ENCODE assay signal across 9 mouse cellular contexts in the genomic region with DNA sequence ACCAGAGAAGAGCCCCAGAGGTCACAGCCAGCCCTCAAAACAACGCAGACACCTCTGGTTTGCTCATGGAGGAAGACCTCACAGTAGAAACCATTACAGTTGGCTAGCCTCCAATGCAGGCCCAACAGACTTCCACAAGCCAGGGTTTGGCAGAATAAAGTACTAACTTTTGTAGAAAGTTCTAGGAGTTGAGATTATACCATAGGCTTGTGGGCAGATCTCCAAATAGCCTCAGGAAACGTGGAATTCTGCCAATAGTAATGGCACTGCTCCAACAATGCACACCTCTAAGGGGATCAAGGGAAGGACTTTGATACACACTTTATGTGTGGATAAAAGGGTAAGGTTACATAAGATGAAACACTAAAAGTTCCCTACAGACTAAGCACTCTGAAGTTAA. TPM values are rescaled to one million over a fixed set of nuclear protein-coding genes. Genes with fewer than 3 reads are reported as not detected.
A peak's percentile ranks its signal among the peaks of the same experiment; 100 is the strongest.
DNase-seq lines count a peak whose midpoint lies in the region; ATAC-seq and TF ChIP-seq lines count a peak whose summit lies in the region.
"Had no signal": no experiment of that assay in that cellular context is flagged by ENCODE, and none has a peak within 500 bp of the region (broad histone marks: within the 10 kb centered on the region; RNA-seq: fewer than 3 reads in every experiment).

No protein-coding gene starts in this region.

- H3K36me3 ChIP-seq in hindbrain, embryonic 14.5 days (replicated peaks; ENCODE audit: control insufficient read depth, insufficient read depth), result 0 out of 2 replicates have a peak, but pooled peaks cover 5% of the 10 kb centered on the region
- peaks cover 6% of the 10 kb centered on the region for H3K36me3 ChIP-seq in hindbrain, embryonic 10.5 days
- H3K36me3 ChIP-seq in MEL (ENCODE audit: control insufficient read depth in 1 of 2, insufficient read depth in 2 of 2, low read length in 2 of 2), result peaks cover 0 to 2% of the 10 kb centered on the region in 2 experiments; a peak in 1 of 4 replicates
- H3K36me3 ChIP-seq in intestine, embryonic 16.5 days (ENCODE audit: control insufficient read depth, insufficient read depth, low read length), result no peaks in the 10 kb centered on the region
- no peaks in the 10 kb centered on the region for H3K36me3 ChIP-seq in lung, embryonic 16.5 days (ENCODE audit: control insufficient read depth, insufficient read depth, low read length)

- no peak for ATAC-seq in hindbrain, embryonic 14.5 days (ENCODE audit: low FRiP score)
- ATAC-seq in intestine, embryonic 16.5 days, result peak; percentile 37
- ATAC-seq in lung, embryonic 16.5 days (ENCODE audit: low read depth), result peak; percentile 85
- ATAC-seq in inflammation-experienced regulatory T-cells, adult 6 months, result no peak

- TF ChIP-seq EP300 in MEL (IDR thresholded peaks at IDR 0.05; ENCODE audit: low read depth in 1 of 2, low read length in 2 of 2), result 0 out of 4 replicates have a peak, but pooled peaks of 1 of the 2 experiments have one; percentile 6

- no peak for TF ChIP-seq CTCF in MEL (IDR thresholded peaks at IDR 0.05 in 2 of 3, conservative IDR thresholded peaks at IDR 0.05 in 1 of 3; ENCODE audit: control insufficient read depth in 1 of 3, insufficient read depth in 1 of 3, low read depth in 2 of 3, low read length in 3 of 3, poor library complexity in 1 of 3, severe bottlenecking in 1 of 3)

- no peaks in the 10 kb centered on the region for H3K4me1 ChIP-seq in hindbrain, embryonic 14.5 days (replicated peaks; ENCODE audit: control insufficient read depth, insufficient read depth, low read length)
- H3K4me1 ChIP-seq in hindbrain, embryonic 10.5 days (replicated peaks), result no peaks in the 10 kb centered on the region
- peaks cover 0 to 9% of the 10 kb centered on the region in 2 experiments; a peak in 2 of 4 replicates for H3K4me1 ChIP-seq in MEL (ENCODE audit: control insufficient read depth in 1 of 2, insufficient read depth in 2 of 2, low read length in 2 of 2)
- peaks cover 4% of the 10 kb centered on the region; the same call in 1 of the 2 replicates for H3K4me1 ChIP-seq in intestine, embryonic 16.5 days (ENCODE audit: control insufficient read depth, insufficient read depth, low read length)
- H3K4me1 ChIP-seq in lung, embryonic 16.5 days (replicated peaks; ENCODE audit: control insufficient read depth, insufficient read depth, low read length), result peaks cover 4% of the 10 kb centered on the region

- H3K27ac ChIP-seq in hindbrain, embryonic 14.5 days, result no peak overlapping the region
- no peak overlapping the region for H3K27ac ChIP-seq in hindbrain, embryonic 10.5 days
- H3K27ac ChIP-seq in MEL (ENCODE audit: control insufficient read depth, low read depth, low read length), result no peak overlapping the region
- H3K27ac ChIP-seq in intestine, embryonic 16.5 days (ENCODE audit: low read length), result no peak overlapping the region
- H3K27ac ChIP-seq in lung, embryonic 16.5 days (ENCODE audit: low read length), result peak overlapping the region; percentile 58

- peak; percentile 42 for DNase-seq in hindbrain, embryonic 14.5 days (ENCODE audit: low spot score)
- DNase-seq in hindbrain, embryonic 10.5 days (ENCODE audit: low spot score), result no peak
- peak; percentile 37 for DNase-seq in MEL (ENCODE audit: low read depth, low spot score)
- DNase-seq in urinary bladder, postnatal 36 days (ENCODE audit: low spot score in 2 of 2), result no peak
- DNase-seq: right cerebral cortex, postnatal 25 days; thymus, adult 2 months had no signal

- H3K79me2 ChIP-seq in MEL (ENCODE audit: control insufficient read depth, insufficient read depth, low read length, poor library complexity), result no peaks in the 10 kb centered on the region

- no peak overlapping the region for H3K4me3 ChIP-seq in hindbrain, embryonic 14.5 days (replicated peaks; ENCODE audit: low read length)
- no peak overlapping the region for H3K4me3 ChIP-seq in hindbrain, embryonic 10.5 days
- H3K4me3 ChIP-seq in MEL (ENCODE audit: control insufficient read depth in 1 of 2, insufficient read depth in 1 of 2, low read depth in 2 of 2, low read length in 2 of 2), result no peak overlapping the region
- H3K4me3 ChIP-seq in intestine, embryonic 16.5 days (ENCODE audit: low read length), result no peak overlapping the region
- no peak overlapping the region for H3K4me3 ChIP-seq in lung, embryonic 16.5 days (ENCODE audit: low read length)

- H3K27me3 ChIP-seq in hindbrain, embryonic 14.5 days (ENCODE audit: control insufficient read depth, insufficient read depth, low read length), result no peaks in the 10 kb centered on the region
- H3K27me3 ChIP-seq in hindbrain, embryonic 10.5 days (ENCODE audit: insufficient read depth, poor library complexity, severe bottlenecking), result peaks cover 4% of the 10 kb centered on the region; the same call in 1 of the 2 replicates
- H3K27me3 ChIP-seq in MEL (ENCODE audit: control insufficient read depth in 1 of 2, insufficient read depth in 2 of 2, low read length in 2 of 2), result no peaks in the 10 kb centered on the region
- no peaks in the 10 kb centered on the region for H3K27me3 ChIP-seq in intestine, embryonic 16.5 days (replicated peaks; ENCODE audit: control insufficient read depth, insufficient read depth, low read length)
- H3K27me3 ChIP-seq in lung, embryonic 16.5 days (ENCODE audit: control insufficient read depth, insufficient read depth, low read depth, low read length), result no peaks in the 10 kb centered on the region

- WGBS in hindbrain, embryonic 14.5 days, result 77% methylated on average over 2 of the region's 2 CpGs
- WGBS in hindbrain, embryonic 10.5 days, result 92% methylated on average over 2 of the region's 2 CpGs
- 53% methylated on average over 2 of the region's 2 CpGs for WGBS in intestine, embryonic 16.5 days
- 14% methylated on average over 2 of the region's 2 CpGs for WGBS in lung, embryonic 16.5 days

- no peaks in the 10 kb centered on the region for H3K9me3 ChIP-seq in hindbrain, embryonic 14.5 days (ENCODE audit: control insufficient read depth, low read length)
- no peaks in the 10 kb centered on the region for H3K9me3 ChIP-seq in hindbrain, embryonic 10.5 days
- H3K9me3 ChIP-seq in MEL (replicated peaks; ENCODE audit: insufficient read depth, low read length), result no peaks in the 10 kb centered on the region
- H3K9me3 ChIP-seq in intestine, embryonic 16.5 days (ENCODE audit: control insufficient read depth, low read length), result no peaks in the 10 kb centered on the region
- H3K9me3 ChIP-seq in lung, embryonic 16.5 days (ENCODE audit: control insufficient read depth, low read length), result no peaks in the 10 kb centered on the region

- TF ChIP-seq RAD21 in MEL (IDR thresholded peaks at IDR 0.05; ENCODE audit: low read depth, low read length), result no peak

- H3K9ac ChIP-seq in hindbrain, embryonic 14.5 days, result no peak overlapping the region
- H3K9ac ChIP-seq in MEL (ENCODE audit: control insufficient read depth, low read depth, low read length, poor library complexity, severe bottlenecking), result no peak overlapping the region
- no peak overlapping the region for H3K9ac ChIP-seq in intestine, embryonic 16.5 days (ENCODE audit: low read depth, low read length)
- no peak overlapping the region for H3K9ac ChIP-seq in lung, embryonic 16.5 days (ENCODE audit: low read length)

- no peak overlapping the region for H3K4me2 ChIP-seq in hindbrain, embryonic 14.5 days (replicated peaks)
- no peak overlapping the region for H3K4me2 ChIP-seq in intestine, embryonic 16.5 days (ENCODE audit: low read depth, low read length)
- no peak overlapping the region for H3K4me2 ChIP-seq in lung, embryonic 16.5 days (ENCODE audit: low read depth, low read length)

- TF ChIP-seq POLR2A in MEL (IDR thresholded peaks at IDR 0.05; ENCODE audit: control insufficient read depth in 1 of 2, insufficient read depth in 1 of 2, low read depth in 1 of 2, low read length in 2 of 2, poor library complexity in 1 of 2), result no peak

TF ChIP-seq in MEL, 35 proteins besides CTCF, POLR2A, EP300 and RAD21 (continues in another document):
- TF ChIP-seq MYC (IDR thresholded peaks at IDR 0.05; ENCODE audit: low read depth, low read length), result no peak
- no peak for TF ChIP-seq MAZ (IDR thresholded peaks at IDR 0.05; ENCODE audit: low read depth, low read length)
- no peak for TF ChIP-seq TBP (IDR thresholded peaks at IDR 0.05; ENCODE audit: low read depth, low read length)

RNA-seq across cellular contexts. Expression of gene Sos2, which starts 6.7 kb away (rescaled TPM):
- 14.5 and 15.6 TPM in 2 replicates for polyA plus RNA-seq in hindbrain, embryonic 14.5 days (2014; fragmentation: Nextera tagmentation; extraction: Ambion mirVana)
- polyA plus RNA-seq in hindbrain, embryonic 10.5 days (2016; fragmentation: Nextera tagmentation; extraction: Ambion mirVana), result 8.5 and 10.1 TPM in 2 replicates
- total RNA-seq in MEL (2012; rRNA removed), result 9.8 and 10.8 TPM in 2 replicates
- 10 to 100 TPM in 1 of 2 experiments, not detected in 1; 17.8 TPM for polyA plus RNA-seq in MEL (2012; ENCODE audit: insufficient read depth in 1 of 2, insufficient read length in 2 of 2, low read depth in 1 of 2, low replicate concordance in 2 of 2, missing spikeins in 1 of 2)
- 7.0 and 7.2 TPM in 2 replicates for polyA plus RNA-seq in intestine, embryonic 16.5 days (2015; fragmentation: Nextera tagmentation; extraction: Ambion mirVana)
- 9.2 and 9.3 TPM in 2 replicates for polyA plus RNA-seq in lung, embryonic 16.5 days (2015; fragmentation: Nextera tagmentation; extraction: Ambion mirVana)
- polyA plus RNA-seq in inflammation-experienced regulatory T-cells, adult 6 months (2017; shearing (Covaris generic)), result 10 to 100 TPM; 13.4 to 23.9 (median 14.5) TPM

RNA-seq across cellular contexts. Expression of gene L2hgdh, which starts 36.3 kb away (rescaled TPM):
- 11.1 and 13.6 TPM in 2 replicates for polyA plus RNA-seq in hindbrain, embryonic 14.5 days (2014; fragmentation: Nextera tagmentation; extraction: Ambion mirVana)
- polyA plus RNA-seq in hindbrain, embryonic 10.5 days (2016; fragmentation: Nextera tagmentation; extraction: Ambion mirVana), result 12.8 and 17.2 TPM in 2 replicates
- total RNA-seq in MEL (2012; rRNA removed), result 23.9 and 31.6 TPM in 2 replicates
- polyA plus RNA-seq in MEL (2012; ENCODE audit: insufficient read depth in 1 of 2, insufficient read length in 2 of 2, low read depth in 1 of 2, low replicate concordance in 2 of 2, missing spikeins in 1 of 2), result 10 to 100 TPM in 1 of 2 experiments, not detected in 1; 18.3 TPM
- 21.3 and 22.8 TPM in 2 replicates for polyA plus RNA-seq in intestine, embryonic 16.5 days (2015; fragmentation: Nextera tagmentation; extraction: Ambion mirVana)
- polyA plus RNA-seq in lung, embryonic 16.5 days (2015; fragmentation: Nextera tagmentation; extraction: Ambion mirVana), result 14.3 and 15.5 TPM in 2 replicates
- 1 to 10 TPM; 2.8 to 3.2 (median 2.9) TPM for polyA plus RNA-seq in inflammation-experienced regulatory T-cells, adult 6 months (2017; shearing (Covaris generic))

RNA-seq across cellular contexts. Expression of gene Atp5s, which starts 36.4 kb away (rescaled TPM):
- polyA plus RNA-seq in hindbrain, embryonic 14.5 days (2014; fragmentation: Nextera tagmentation; extraction: Ambion mirVana), result 38.9 and 39.1 TPM in 2 replicates
- 20.3 and 21.2 TPM in 2 replicates for polyA plus RNA-seq in hindbrain, embryonic 10.5 days (2016; fragmentation: Nextera tagmentation; extraction: Ambion mirVana)
- total RNA-seq in MEL (2012; rRNA removed), result 9.4 and 13.7 TPM in 2 replicates
- polyA plus RNA-seq in MEL (2012; ENCODE audit: insufficient read depth in 1 of 2, insufficient read length in 2 of 2, low read depth in 1 of 2, low replicate concordance in 2 of 2, missing spikeins in 1 of 2), result 10 to 100 TPM in 1 of 2 experiments, not detected in 1; 12.7 TPM
- 33.4 and 33.5 TPM in 2 replicates for polyA plus RNA-seq in intestine, embryonic 16.5 days (2015; fragmentation: Nextera tagmentation; extraction: Ambion mirVana)
- polyA plus RNA-seq in lung, embryonic 16.5 days (2015; fragmentation: Nextera tagmentation; extraction: Ambion mirVana), result 35.3 and 36.4 TPM in 2 replicates
- 10 to 100 TPM; 12.0 to 17.0 (median 14.8) TPM for polyA plus RNA-seq in inflammation-experienced regulatory T-cells, adult 6 months (2017; shearing (Covaris generic))

Comparison
In these comparisons a context has a peak if more than half of its experiments do, and no peak if none do; other contexts are left out.
1. DNase-seq: peak in hindbrain, embryonic 14.5 days (single experiment) and MEL (single experiment); none in hindbrain, embryonic 10.5 days (single experiment) and urinary bladder, postnatal 36 days (0 of 2).
2. ATAC-seq: peak in intestine, embryonic 16.5 days (single experiment) and lung, embryonic 16.5 days (single experiment); none in hindbrain, embryonic 14.5 days (single experiment) and inflammation-experienced regulatory T-cells, adult 6 months (single experiment).